Mouse (Mus musculus) urinary bladder, postnatal 4 days (tissue): ENCODE results near the gene Bmp2.

Experiments
- DNase-seq, 2 experiments: peaks; one replicate each; pipeline ENCODE4 v3.0.0; 2021 to 2022; ENCODE audit warnings: low spot score in 2 of 2

Gene Bmp2

GRCm38 (mm10) chr2:133552031-133552841 is at the start of gene Bmp2:
Gene Bmp2 (plus strand): TSS chr2:133552159.
- peak; percentile 71 to 73 for DNase-seq

DNA sequence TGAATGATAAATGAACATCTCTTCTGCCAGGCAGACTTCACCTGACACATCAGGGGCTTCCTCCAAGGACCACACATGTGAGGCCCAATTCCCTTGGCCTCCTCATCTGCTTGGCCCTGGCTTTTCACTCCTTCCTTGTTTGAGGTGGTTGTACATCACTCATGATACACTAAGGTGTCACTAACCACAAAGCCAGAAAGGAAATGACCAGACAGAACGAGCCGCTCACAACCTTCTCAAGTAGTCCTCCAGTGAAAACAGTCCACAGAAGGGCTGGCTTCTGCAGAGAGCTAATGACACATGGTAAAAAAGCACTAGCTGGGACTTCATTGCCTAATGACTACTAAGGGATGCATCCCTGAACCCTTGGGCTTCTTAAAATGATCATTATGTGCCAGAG is 46.3 kb upstream of the Bmp2 start:
- no peak for DNase-seq

GRCm38 (mm10) chr2:133507045-133507444 is 44.9 kb upstream of the Bmp2 start:
- no peak for DNase-seq

DNA sequence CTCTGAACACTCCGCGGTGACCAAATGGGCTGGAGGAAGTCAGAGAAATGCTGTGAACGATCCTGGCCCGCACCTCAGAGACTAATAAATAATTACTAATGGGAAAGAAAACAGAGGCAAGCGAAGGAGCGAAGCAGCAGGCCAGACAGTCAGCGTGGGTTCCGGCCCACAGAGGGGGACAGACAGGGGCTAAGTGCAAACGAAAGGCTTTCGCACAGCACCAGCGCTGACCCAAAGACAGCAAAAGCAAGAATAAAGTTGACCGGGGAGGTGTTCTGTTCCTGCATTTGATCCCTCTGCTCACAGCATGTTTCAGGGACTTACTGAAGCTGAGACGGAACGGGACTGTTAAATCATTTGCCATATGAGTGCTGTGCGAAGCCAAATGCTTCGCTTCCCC is 42.8 kb upstream of the Bmp2 start:
- DNase-seq, result no peak

DNA sequence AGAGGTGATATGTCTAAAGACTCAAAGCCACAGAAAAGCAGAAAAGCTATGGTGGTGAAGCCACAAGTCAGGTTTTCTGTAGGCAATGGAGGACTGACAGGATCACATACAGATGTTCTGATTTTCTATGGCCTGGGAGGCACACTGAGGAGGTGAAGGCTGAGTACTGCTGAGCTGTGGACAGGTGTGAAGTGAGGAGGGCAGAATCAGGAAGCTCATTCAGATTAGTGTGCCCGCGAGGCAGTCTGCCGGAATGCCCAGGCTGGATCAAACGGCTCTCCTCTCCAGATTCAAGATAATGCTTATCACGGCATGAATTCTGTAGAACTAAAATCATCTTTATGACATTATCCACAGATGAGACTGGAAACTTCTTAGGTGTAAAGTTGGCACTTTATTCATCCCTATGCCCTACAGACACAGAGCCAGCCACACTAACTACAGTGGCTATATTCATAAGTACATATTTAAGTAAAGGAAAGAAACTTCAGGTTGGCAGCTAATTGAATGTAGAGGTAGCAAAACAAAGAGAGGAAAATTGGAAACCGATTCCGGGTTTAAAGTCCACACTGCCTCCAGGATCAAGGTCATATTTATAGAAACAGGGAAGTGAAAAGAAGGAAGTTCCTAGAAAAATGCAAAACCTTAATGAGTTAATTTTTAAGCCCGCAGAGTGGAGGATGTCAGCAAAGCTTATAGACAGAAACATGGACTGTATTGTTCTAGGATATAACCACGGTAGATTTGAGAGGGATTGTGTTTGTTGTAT is 40.8 kb upstream of the Bmp2 start:
- DNase-seq, result no peak

- no peak for DNase-seq
Measured at GRCm38 (mm10) chr2:133516331-133517046, 35.5 kb upstream of the Bmp2 start.

DNA sequence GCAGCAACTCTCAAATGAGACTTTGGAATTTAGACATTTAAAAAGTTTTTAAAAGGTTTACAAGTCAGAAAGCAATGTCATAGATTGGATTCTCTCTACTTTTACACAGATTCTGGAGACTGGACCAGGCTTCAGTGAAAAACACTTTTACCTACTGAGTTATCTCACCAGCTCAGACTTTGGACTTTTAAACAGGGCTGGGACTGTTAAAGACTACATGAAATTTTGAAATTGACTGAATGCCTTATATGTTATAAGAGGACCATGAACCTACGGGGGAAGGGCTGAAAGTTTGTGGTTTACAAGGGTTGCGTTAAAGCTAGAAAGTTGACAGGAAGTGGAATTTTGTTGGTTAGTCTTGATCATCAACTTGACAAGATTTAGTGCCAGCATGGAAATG is 34.1 kb upstream of the Bmp2 start:
- no peak for DNase-seq

- DNase-seq, result no peak
Measured at GRCm38 (mm10) chr2:133521193-133521592, 30.8 kb upstream of the Bmp2 start.

GRCm38 (mm10) chr2:133522121-133522520 is 29.8 kb upstream of the Bmp2 start:
- DNase-seq, result peak in 1 of 2 experiments; percentile 26

DNA sequence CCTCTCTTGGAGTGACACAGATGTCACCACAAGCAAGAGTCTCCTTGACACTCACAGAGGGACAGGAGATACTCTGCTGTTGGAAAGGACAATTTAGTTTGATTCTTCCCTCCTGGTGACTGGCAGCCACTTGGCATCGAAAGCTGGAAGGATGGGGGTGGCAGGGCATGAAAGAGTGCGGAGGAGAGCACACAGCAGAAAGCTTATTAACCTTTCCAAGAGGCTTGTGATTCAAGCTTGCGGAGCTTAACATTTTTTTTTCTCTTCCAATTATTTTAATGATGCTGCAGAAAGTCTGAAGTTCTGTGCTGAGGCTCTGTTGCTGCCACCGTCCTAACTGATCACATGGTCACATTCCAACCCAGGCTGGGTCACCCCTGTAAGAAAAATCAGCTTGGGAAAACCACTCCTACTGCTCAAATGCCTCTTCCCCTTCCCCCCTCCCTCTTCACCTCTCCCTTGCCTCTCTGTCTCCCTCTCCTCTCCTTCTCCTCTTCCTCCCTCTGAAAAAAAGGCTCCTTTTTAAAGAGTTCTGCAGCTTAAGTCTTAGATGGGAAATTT is 26.3 kb upstream of the Bmp2 start:
- no peak for DNase-seq

GRCm38 (mm10) chr2:133529396-133529795 is 22.6 kb upstream of the Bmp2 start:
- no peak for DNase-seq

- no peak for DNase-seq
Measured at GRCm38 (mm10) chr2:133533073-133533472, 18.9 kb upstream of the Bmp2 start.

- DNase-seq, result no peak
Measured at GRCm38 (mm10) chr2:133535481-133535880, 16.5 kb upstream of the Bmp2 start.

GRCm38 (mm10) chr2:133536812-133537211 is 15.1 kb upstream of the Bmp2 start:
- no peak for DNase-seq

- DNase-seq, result no peak
Measured at GRCm38 (mm10) chr2:133540702-133541101, 11.3 kb upstream of the Bmp2 start.

GRCm38 (mm10) chr2:133550238-133550682 is 1.7 kb upstream of the Bmp2 start:
- DNase-seq, result peak in 1 of 2 experiments; percentile 21

GRCm38 (mm10) chr2:133552842-133553465 is 995 bp downstream of the Bmp2 start:
- peak in 1 of 2 experiments; percentile 28 for DNase-seq

- no peak for DNase-seq
Measured at GRCm38 (mm10) chr2:133553911-133554285, 1.9 kb downstream of the Bmp2 start.

DNA sequence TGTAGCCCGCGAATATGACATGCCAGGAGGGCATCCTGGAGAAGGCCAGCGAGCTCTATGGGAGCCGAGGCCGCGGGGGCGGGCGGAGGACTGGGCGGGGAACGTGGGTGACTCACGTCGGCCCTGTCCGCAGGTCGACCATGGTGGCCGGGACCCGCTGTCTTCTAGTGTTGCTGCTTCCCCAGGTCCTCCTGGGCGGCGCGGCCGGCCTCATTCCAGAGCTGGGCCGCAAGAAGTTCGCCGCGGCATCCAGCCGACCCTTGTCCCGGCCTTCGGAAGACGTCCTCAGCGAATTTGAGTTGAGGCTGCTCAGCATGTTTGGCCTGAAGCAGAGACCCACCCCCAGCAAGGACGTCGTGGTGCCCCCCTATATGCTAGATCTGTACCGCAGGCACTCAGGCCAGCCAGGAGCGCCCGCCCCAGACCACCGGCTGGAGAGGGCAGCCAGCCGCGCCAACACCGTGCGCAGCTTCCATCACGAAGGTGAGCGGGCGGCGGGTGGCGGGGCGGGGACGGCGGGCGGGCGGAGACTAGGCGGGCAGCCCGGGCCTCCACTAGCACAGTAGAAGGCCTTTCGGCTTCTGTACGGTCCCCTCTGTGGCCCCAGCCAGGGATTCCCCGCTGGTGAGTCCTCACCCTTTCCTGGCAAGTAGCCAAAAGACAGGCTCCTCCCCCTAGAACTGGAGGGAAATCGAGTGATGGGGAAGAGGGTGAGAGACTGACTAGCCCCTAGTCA is 2.5 kb downstream of the Bmp2 start:
- peak; percentile 39 to 65 for DNase-seq

GRCm38 (mm10) chr2:133564248-133564886 is 12.4 kb downstream of the Bmp2 start:
- DNase-seq, result no peak
